Mouse (Mus musculus) retina, adult 2 months (tissue): Measurements from ENCODE around the gene Zdhhc7.

Source experiments
- DNase-seq: peaks from one replicate; pipeline ENCODE4 v3.0.0-alpha.2; 2012; ENCODE audit warnings: low read depth, low spot score

Gene Zdhhc7

DNA sequence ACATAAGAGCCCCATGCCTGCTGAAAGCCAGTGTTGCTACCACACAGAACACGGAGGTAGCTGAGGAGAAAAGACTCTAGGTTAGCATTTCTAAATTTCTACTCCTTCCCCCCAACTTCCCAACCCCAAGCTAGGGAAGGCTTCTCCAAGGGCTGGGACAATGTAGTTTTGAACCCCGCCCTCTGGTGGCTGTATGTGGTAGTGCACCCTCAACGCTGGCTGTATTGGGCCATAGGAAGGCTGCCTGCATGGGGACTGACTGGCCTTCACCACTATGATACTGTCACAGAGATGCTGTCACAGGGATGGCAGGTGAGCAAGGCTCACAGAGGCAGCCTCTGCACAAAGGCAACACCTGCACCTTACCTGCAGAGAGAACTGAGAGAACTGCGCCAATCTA is 29.6 kb downstream of the Zdhhc7 start:
- peak; percentile 67 for DNase-seq

DNA sequence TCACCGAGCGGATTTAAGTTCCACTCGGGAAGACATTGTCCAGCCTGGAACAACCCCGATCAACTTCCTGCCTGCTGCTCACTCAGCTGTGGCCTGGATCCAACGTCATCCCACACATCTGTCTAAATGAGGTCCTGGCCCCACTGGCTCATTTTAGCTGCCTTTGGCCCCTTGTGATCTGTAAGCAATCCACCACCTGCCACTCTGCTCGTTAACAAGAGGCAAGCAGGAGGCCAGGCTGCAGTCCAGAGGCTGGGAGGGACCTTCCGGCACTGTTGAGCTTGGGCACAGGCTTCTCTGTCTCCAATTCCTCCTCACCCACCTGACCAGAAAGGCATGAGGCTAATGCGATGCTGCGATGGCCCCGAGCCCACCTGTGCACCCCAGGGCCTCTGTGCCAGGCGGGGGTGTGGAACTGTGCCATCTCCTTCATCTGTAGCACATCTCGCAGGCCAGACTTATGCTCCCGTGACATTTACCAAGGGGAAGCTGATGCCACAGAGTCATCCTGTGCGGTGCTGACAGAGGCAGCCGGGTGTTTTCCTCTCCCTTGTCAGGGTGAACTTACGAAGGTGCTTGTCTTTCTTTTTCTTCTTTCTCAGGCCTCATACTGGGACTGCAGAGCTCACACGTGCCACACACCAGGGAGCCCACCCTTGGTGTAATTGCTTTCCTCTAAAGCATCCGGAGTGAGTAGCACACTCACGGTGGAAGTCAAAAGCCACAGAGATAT is 33.2 kb downstream of the Zdhhc7 start:
- no peak for DNase-seq

DNA sequence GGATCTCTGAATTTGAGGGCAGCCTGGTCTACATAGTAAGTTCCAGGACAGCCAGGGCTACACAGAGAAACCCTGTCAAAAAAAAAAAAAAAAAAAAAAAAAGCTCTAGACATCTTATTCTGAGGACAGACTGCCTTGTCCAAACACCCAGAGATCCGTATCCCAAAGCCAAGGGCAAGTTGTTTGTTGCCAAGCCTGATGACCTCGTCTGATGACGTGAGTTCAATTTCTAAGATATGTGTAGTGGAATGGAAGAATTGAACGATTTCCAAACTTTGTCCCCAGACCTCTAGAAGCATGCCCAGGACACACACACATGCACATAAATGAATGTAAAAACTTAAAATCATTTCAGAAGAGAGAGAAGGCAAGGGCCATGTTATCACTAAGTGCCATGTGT is 35.1 kb downstream of the Zdhhc7 start:
- DNase-seq = no peak

DNA sequence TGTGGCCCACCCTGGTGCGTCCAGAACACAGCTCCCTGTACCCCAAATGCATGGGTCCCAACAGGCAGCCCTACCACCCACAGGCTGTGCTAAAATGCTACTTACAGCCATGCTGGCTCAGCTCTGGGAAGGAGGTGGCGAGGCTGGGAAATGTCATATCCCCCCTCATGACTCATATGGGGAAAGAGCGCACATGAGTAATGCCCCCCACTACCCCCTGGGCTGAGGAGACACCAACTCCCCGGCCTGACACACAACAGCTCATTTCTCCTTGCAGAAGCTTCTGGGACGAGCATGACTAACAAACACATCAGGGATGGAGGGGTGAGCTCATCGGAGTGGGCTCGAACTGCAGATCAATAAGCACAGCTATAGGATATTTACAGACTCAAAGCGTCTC is 35.7 kb downstream of the Zdhhc7 start:
- DNase-seq = no peak

DNA sequence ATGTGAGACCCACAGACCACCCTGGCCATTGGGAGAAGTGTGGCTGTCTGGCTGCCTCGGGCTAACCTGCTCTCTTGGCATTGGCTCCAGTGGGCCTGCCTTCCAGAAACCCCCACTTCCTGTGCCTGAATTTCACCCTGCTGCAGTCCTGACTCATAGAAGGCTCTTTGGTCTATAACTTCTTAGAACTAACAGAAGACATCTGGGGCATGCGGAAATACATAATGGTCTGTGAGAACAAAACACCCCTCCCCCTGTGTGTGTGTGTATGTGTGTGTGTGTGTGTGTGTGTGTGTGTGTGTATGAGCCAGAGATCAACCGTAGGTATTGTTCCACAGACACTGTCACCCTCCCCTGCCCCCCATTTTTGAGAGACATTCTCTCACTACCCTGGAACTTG is 38.0 kb downstream of the Zdhhc7 start:
- no peak for DNase-seq

DNA sequence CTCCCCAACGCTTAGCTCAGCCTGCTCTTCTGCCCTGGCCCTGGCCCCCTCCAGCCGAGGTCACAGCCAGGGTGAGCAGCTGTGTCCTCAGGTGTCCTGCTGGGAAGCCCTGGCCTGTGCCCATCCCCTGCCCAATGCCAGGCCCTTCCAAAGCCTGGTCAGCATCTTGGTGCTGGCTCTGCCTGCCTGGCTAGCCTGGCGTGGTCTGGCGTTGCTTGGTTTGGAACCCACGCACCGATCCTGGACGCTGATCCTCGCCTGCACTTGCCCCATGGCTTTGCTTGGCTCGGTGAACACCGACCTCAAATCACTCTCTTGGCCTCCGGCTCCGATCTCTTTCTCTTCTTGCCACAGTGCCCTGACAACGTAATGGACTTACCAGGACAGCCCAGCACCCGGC is 38.5 kb downstream of the Zdhhc7 start:
- DNase-seq = no peak

DNA sequence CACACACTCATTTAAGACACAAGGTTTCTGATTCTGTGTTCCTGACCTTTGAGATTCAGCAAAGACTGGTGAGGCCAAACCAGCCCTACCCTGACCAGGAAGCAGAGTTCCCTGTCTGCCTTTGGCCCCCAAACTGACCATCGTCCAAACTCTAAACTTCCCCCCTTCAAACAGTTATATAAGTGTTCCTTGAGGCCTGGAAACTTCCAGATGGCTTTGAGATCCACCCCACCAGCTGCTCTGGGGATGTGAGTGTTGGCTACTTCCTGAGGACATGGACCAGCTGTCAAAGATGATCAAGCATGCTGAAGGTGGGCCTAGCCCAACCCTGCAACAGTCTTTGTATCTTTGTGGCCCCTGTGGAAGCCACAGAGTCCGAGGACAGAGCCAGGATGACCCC is 44.2 kb downstream of the Zdhhc7 start:
- no peak for DNase-seq

DNA sequence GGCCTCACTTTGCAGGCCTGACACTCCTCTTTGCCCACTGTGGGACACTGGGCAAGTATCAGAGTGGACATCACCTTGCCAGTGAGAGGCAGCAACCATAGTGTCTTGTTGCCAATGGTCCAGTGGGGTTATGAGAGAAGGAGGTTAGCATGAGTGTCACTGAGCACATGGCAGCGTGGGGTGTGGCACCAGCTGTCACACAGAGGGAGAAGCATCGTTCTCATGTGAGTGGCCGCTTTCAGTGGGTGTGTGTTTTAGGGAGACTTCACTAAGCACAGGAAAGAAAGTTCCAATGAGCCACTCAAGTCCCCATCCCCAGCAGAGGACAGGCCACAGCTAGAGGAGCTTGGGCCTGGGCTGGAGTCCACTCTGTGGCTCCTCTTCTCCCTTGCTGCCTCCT is 46.4 kb downstream of the Zdhhc7 start:
- DNase-seq = no peak

DNA sequence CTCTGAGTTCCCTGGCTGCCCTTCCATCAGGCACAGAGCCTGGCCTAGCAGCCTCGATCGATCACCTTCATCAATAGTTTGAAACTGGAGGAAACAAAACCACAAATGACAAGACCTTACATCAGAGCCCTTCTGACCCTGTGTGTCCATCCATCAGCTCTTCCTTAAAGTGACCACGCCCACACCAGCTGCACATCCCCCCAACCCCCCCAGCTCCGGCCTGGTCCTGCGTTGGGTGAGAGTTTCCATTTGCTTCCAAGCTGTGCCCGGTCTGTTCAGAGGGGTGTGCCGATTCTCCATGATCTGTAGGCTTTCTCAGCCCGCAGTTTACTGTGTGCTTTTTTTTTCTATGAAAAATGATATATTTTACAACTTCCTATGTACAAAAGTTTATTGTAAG is 49.0 kb downstream of the Zdhhc7 start:
- DNase-seq = no peak

DNA sequence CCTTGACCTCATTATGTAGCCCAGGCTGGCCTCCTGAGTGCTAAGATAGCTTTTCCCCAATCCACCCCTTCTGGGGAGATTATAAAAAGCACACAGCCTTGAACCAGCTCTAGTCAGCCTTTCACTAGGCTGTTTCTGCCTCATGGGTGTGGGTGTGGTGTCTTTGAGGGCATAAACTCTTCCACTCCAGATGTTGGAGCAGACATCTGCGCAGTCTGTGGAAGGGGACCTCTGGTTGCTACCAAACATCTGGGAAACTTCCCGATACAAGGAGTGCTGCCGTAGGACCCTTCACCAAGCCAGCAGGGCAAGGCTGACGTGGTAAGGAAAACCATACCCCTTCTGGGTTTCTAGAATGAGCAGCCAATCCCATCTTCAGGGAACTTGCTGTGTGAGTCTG is 49.4 kb downstream of the Zdhhc7 start:
- DNase-seq = no peak

DNA sequence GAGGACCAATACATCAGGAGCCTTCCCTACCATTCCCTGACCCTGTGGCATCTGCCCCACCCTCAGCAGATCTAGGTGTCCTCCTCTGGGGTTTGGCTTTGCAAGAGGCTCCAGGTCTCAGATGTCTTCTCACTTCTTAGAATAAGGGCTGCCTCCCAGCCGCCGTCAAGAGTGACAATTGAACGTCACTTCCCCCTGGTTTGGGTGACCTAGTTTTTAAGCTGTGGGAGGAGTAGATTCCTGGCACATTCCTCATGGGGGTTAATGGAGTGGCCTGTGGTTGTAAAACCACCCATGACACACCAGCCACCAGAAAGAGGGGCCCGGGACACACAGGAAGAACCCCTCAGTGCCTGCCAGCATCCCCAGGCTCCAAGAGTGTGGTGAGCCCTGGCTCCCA is 50.3 kb downstream of the Zdhhc7 start:
- DNase-seq = no peak

DNA sequence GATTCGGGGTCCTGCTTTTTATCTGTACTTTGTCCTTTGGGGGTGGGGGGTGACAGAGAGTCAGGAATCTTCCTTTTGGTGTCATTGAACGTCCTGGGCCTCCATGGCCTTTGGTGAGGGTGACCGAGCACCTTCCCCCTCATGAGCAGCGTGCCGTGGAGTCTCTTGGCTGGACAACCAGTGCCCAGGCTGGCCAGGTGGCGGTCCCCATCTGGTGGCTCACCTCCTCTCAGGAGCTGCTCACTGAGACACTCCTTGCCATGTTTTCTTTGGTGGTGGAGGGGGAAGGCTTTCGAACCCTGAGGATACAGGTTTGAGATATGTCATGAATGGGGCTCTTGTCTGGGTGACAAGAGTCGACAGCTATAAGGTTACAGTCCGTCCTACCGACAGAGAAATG is 50.9 kb downstream of the Zdhhc7 start:
- no peak for DNase-seq

DNA sequence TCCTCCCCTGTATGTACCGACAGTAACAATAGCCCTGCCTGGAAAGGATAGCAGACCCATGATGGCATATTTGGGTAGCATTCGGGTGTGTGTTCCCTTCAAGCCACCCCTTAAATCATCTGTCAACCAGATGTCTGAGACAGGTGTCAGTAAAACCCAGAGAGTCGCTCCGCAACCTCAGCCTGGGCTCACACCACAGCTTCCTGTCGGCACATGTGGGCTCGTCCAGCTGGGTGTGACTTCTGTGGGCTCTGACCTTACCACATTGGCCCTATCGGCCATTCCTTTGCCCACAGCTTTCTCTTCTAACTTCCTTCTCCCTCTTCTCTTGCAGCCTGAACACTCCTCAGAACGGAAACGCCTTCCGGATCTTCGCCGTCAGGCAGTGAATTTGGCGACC is 51.3 kb downstream of the Zdhhc7 start:
- DNase-seq = no peak

DNA sequence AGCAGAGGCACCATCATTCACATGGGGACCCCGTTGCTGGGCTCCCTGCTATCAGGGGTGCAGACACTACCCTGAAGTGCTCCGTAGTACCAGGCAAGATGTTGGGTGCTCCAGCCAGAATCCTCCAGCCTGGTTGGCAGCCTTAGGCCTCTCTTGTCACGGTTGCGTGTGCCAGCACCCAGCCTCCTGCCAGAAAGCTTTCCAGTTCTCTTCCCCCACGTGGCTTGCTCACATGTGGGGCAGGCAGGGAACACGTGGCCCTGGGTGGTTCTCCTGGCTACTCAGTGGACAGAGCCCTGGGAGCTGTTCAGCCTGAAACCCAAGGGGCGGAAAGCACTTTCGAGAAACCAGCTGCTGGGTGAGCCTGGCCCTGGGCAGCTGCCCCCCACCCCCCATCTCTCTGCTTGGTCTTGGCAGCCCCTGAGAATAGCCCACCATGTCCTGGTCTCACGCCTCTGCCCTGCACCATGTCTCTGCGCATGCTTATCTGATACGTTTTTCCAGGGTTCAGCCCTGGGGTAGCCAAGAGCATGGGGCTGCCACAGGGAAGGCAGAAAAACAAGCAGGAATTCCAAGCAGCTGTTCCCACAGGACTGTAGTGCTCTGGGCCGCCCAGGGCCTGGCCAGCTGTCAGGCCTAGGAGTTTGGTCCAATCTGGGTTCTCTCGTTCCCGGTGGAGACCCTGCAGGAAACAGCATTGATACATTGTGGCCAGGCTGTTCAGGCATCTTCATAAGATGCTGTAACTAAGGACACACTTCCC is 54.8 kb downstream of the Zdhhc7 start:
- peak; percentile 30 for DNase-seq

DNA sequence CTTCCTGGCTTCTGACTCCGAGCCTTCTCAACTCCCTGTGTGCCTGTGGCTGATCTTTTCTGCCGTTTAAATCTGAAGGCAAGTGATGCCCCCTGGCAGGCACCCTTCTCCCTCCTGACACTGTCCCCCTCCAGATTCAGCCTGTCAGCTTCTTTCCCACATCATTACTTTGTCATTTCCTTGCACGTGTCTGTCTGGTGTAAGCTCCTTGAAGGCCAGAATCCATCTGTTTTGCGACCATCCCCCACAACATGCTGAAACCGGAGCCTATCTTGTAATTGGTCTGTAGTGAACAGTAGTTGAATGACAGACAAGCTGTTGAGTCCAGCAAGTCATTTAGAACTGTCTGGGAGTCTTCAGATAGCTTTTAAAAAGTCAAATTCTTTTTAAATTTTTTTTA is 55.8 kb downstream of the Zdhhc7 start:
- no peak for DNase-seq

DNA sequence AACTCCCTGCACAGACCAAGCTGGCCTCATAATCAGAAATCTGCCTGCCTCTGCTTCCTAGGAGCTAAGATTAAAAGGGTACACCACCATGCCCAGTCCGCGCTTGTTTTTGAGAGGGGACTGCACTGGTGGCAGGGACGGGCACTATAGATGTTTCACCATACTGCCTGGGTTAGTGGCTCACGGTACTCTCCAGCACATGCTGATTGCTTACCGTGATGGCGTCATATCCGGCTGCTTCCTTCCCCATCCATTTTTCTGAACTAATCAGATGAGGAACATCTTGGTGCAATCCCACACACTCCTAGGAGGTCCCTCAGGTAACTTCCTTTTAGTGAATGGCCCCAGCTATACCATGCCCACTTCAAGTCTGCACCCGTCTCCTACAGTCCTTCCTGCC is 56.4 kb downstream of the Zdhhc7 start:
- DNase-seq = no peak

DNA sequence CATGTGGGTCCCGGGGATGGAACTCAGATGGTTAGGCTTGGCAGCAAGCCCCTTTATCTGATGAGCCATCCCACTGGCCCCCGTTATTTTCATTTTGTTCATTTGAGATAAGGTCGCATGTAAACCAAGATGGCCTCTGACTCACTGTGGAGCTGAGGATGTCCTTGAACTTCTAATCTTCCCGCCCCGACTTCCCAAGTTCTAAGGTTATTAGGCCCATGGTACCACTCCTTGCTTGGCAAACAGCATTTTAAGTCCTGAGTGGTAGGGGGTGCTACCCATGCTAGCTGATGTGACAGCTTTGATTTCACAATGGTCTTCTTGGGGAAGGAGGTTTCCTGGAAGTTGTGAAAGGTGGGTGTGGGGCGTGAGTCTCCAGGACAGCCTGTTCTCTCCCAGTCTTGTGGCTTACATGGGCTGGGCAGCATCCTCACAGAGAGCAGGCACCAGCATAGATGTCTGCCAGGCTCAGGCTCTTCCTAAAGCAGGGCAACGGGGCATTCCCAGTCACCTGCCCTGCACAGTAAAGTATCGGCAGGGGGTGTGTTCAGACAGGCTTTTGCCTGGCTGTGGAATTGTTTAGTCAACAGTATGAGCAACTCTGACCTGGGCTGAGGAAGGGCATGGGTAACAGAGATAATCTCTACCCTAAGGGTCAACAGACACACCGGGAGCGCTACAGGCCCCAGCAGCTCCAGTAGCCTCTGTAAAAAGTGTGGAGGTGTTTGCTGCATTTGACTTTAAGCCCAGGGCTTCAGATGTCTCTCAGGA is 58.6 kb downstream of the Zdhhc7 start:
- DNase-seq = no peak

DNA sequence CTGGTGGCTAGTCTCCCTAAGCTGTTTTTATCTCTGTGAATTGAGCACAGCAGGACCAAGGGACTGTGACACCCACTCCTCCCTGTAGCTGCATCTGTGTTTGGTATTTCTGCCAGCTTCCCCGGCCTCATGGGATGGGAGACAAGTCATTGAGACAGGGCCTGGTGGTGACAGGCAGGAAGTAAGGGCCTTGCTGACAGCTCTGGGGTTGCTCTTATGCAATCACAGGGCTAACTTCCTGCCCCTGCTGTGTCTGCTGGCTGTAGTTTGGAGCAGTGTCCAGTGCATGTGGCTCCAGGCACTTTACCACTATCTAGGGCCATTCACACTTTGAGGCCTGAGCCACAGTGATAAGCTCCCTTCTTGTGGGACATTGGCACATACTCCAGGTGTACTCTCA is 60.4 kb downstream of the Zdhhc7 start:
- DNase-seq = no peak

DNA sequence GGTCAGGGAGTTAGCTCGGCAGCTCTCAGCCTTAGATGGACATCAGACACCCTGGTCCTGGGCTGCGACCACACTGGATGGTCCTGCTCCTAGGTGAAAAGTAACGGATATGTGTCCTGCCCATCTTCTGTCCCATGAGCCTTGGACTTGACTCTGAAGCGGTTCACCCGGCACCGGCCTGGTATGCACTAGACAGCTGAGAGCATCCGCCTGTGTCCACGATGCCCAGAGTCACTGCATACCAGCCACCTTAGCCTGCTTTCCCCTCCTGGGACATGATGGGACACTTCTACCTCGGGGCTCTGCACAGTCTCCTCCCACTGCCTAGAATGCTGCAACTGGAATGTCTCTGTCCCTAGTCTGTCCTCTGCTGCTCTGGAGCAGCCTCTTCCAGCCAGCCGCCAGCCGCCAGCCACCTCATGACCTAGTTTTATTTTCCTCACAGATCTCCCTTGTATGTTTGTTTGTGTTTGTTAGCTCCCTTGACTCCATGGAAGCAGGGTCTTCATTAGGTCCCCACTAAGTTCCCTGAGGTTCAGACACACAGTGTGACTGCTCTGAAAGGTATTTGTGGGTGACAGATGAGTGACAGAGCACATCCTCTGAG is 61.9 kb downstream of the Zdhhc7 start:
- DNase-seq = no peak

DNA sequence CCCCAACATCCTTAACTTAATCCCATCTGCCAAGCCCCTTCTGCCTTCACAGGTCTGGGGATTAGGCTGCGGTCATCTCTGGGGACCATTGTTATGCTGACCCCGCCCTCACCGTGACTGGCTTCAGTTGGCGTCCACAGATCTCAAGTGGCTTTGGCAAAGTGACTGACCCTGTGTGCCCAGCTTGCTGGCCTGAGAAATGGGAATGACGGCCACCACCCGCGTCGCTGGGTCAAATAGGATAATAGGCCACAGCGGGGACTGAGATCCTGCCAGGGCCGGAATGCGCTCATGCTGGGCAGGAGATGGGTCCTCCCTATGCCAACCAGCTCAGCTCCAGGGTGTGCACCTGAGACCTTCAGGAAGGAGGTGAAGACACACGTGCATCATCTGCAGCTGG is 62.5 kb downstream of the Zdhhc7 start:
- no peak for DNase-seq

DNA sequence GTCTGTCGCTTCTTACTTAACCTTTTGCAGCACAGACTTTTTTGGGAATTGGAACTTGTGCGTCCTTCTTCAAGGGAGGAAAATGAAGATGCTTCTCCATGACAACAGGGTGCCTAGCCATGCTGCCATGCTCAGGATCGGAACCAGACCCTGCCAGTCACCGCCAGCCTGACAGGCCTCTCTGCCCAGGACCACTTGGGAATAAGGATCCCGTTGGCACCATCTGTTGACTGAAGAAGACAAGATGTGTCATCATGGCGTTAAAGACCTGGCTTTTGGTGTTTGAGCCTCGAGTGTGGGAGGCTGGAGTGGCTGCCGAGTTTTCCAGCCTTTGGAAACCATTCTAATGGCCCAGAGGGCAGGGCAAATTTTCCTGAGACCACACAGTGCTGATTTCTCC is 63.7 kb downstream of the Zdhhc7 start:
- no peak for DNase-seq

DNA sequence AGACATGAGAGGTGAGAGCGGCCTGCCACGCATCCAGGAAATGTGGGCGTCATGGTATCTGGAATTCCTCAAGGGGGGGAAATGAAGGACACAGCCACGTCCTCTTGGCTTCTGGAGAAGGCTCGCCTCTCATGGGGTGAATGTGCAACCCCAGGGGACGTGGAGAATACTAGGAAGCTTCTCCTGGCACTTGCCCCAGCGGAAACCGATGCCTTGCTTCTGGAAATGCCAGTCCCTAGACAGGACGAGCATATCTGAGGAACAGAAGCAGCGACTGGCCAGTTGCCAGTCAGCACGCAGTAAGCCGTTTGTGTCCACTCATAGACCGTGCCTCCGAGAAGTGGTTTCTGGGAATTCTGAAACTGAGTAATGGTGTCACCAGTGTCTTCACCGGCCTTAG is 64.1 kb downstream of the Zdhhc7 start:
- DNase-seq = no peak
